Mouse (Mus musculus) embryo, embryonic 9.5 days (tissue): ENCODE results near the gene A630089N07Rik.

Source experiments
- DNase-seq: peaks from one replicate; pipeline ENCODE4 v3.0.0-alpha.2; 2017; ENCODE audit errors: extremely low spot score

Gene A630089N07Rik

DNA sequence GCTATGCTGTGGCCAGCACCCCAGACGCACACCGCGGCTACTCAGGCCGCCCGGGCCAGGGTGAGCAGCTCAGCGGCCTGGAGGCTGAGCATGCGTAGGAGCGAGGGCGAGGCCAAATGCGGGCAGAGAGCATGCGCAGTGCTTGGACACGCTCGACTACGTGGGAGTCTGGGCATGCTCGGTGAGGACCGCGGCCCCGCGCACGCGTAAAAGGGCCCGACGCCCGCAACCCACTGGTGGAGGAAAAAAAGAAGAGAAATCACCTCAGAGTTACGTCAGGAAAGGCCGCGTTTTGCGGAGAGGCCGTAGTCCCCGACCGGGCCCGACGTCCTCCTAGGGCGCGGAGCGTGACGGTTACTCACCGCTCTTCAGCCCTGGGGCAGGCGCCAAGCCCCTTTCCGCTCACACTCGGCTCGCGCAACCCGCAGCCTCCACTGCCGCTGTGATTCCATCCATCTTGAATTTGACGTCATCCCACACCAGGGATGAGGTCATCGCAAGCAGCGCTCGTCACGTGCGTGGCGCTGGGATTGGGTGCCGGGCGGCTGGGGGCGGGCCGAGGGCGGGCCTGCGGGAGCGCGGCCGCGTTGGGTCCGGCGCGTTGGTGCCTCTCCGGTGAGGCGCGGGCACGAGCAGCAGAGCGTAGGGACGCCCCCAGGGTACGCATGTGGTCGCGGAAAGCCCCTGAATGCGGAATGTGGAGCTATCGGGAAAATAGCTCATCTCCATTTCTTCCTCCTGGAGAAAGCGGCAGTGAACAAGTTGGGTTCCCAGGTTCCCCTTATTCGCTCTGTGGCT is 119.9 kb downstream of the A630089N07Rik start, which contains the start of the genes C2cd2 and Zbtb21:
Gene C2cd2, minus strand, starts transcription at position 448 of the 798 bp plus-strand sequence.
Gene Zbtb21, minus strand, starts transcription at position 472 of the 798 bp plus-strand sequence.
- peak; percentile 96 for DNase-seq

- no peak for DNase-seq
These were observed 120.7 kb downstream of the A630089N07Rik start for GRCm38 (mm10) chr16:97961381-97962150.

DNA sequence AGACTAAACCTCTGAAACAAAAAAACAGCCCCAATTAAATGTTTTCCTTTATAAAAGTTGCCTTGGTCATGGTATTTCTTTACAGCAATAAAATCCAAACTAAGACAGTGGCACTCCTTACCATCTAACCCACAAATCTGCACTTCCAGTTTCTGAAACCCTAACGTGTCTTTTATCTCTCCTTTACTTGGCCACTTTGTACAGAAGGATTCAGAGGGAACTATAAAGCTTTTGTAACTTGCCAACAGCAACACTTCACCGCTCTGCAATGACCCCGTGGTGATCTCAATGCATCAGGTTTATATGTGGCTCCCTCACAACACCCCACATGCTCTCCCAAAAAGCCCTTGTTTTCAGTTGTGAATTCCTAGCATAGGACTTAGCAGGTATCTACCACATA is 121.9 kb downstream of the A630089N07Rik start:
- no peak for DNase-seq

GRCm38 (mm10) chr16:97958401-97958973 is 123.8 kb downstream of the A630089N07Rik start:
- DNase-seq: no peak

- DNase-seq: no peak
These were observed 124.6 kb downstream of the A630089N07Rik start for GRCm38 (mm10) chr16:97957626-97958025.

GRCm38 (mm10) chr16:97956011-97956410 is 126.2 kb downstream of the A630089N07Rik start:
- no peak for DNase-seq

DNA sequence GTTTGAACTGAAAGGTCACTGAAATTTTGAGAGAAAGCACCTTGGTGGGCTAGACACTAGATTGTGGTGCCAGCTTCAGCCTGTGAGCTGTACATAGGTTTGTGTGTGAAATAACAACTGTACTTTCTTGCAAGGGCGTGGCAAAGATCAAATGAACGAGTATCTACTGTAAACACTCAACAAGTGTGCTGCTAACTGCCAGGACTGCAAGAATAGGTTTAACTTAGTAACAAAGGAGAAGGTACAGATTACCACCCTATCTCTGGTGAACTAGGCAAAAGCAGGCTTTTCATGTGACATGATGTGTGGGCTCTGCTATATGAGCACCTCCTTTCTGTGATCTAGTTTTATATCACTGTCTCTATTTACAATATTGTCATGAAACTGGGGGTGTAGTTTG is 128.9 kb downstream of the A630089N07Rik start:
- no peak for DNase-seq

DNA sequence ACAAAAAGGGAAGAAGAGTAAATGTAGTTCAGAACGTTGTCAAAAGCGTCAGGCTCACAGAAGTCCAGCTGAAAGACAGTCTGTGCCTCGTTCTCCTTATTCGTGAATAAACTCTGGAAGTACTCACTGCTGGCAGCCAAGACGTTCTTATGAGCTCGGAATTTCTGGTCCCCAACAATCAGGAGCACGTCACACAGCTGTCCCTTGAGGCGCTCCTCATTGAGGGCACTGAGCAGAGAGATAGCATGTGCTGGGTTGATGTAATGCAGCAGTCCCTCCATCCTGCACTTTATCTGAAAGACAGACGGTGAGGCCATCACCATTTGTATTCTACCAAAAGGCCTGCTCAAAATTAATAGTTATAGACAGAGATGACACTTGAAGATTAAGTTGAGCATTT is 129.4 kb downstream of the A630089N07Rik start:
- DNase-seq: no peak

DNA sequence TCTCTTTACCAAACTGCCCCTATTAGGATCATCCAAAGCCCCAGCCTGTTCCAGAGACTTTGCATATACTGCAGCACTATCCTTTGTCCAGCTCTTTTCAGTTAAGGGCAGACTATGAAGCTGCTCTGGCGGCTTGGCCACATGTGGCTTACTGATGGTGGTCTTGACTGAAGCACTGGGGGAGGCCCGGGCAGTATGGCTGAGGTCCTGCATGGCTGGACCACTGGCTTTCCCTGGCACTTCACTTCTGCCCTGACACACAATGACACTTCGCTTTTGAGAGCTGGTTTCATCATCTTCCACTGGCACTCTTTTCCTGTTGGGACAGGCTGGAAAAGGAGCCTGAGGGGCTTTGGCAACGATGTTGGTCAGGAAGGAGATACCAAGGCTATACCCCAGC is 129.9 kb downstream of the A630089N07Rik start:
- no peak for DNase-seq
